Mouse (Mus musculus) MEL (cell line): ENCODE results near the gene Crlf3. TPM values are rescaled to one million over a fixed set of nuclear protein-coding genes. Genes with fewer than 3 reads are reported as not detected.

Experiments
- DNase-seq: peaks from one replicate; pipeline ENCODE4 v3.0.0; 2011; ENCODE audit warnings: low read depth, low spot score
- H3K27ac ChIP-seq: 2 replicates; pipeline ENCODE4 v1.5.1; 2012; ENCODE audit warnings: low read depth, mild to moderate bottlenecking, control low read depth, low read length, moderate library complexity; ENCODE audit not compliant: control insufficient read depth
- H3K27me3 ChIP-seq, 2 experiments: fragments of 150-350 bp in 1 of 2; sonication (generic) in 1 of 2; 2 replicates each; pipeline ENCODE4 v1.6.1; 2012; ENCODE audit warnings: low read length in 2 of 2, mild to moderate bottlenecking in 2 of 2, improper control_type of control experiment in 1 of 2, moderate library complexity in 1 of 2; ENCODE audit not compliant: insufficient read depth in 2 of 2, control insufficient read depth in 1 of 2
- H3K36me3 ChIP-seq, 2 experiments: 2 replicates each; pipeline ENCODE4 v1.6.1; 2012 to 2014; ENCODE audit warnings: low read length in 2 of 2, improper control_type of control experiment in 1 of 2, inconsistent platforms in 1 of 2, mild to moderate bottlenecking in 1 of 2; ENCODE audit not compliant: insufficient read depth in 2 of 2, control insufficient read depth in 1 of 2
- H3K4me1 ChIP-seq, 2 experiments: fragments of 150-350 bp in 1 of 2; sonication (generic) in 1 of 2; 2 replicates each; pipeline ENCODE4 v1.6.1; 2012; ENCODE audit warnings: low read length in 2 of 2, improper control_type of control experiment in 1 of 2, mild to moderate bottlenecking in 1 of 2; ENCODE audit not compliant: insufficient read depth in 2 of 2, control insufficient read depth in 1 of 2
- H3K4me3 ChIP-seq, 2 experiments: fragments of 150-350 bp in 1 of 2; sonication (generic) in 1 of 2; 2 replicates each; pipeline ENCODE4 v1.5.1; 2012; ENCODE audit warnings: low read depth in 2 of 2, low read length in 2 of 2, mild to moderate bottlenecking in 2 of 2, moderate library complexity in 2 of 2, control low read depth in 1 of 2, improper control_type of control experiment in 1 of 2; ENCODE audit not compliant: control insufficient read depth in 1 of 2, insufficient read depth in 1 of 2
- H3K79me2 ChIP-seq: 2 replicates; pipeline ENCODE4 v1.6.1; 2012; ENCODE audit warnings: mild to moderate bottlenecking, low read length, moderate library complexity; ENCODE audit not compliant: control insufficient read depth, poor library complexity, insufficient read depth
- H3K9ac ChIP-seq: 2 replicates; pipeline ENCODE4 v1.6.1; 2012; ENCODE audit warnings: low read depth, mild to moderate bottlenecking, control low read depth, low read length, moderate library complexity; ENCODE audit not compliant: control insufficient read depth, poor library complexity, severe bottlenecking
- H3K9me3 ChIP-seq: fragments of 150-350 bp; sonication (generic); replicated peaks from 2 replicates; pipeline ENCODE4 v1.6.1; 2012; ENCODE audit warnings: mild to moderate bottlenecking, low read length, improper control_type of control experiment, moderate library complexity; ENCODE audit not compliant: insufficient read depth
- BHLHE40 ChIP-seq: IDR thresholded peaks from 2 replicates; pipeline ENCODE4 v1.6.1; 2012; ENCODE audit warnings: low read depth, mild to moderate bottlenecking, inconsistent platforms, low read length, improper control_type of control experiment, borderline replicate concordance
- CHD2 ChIP-seq: IDR thresholded peaks from 2 replicates; pipeline ENCODE4 v1.6.1; 2011; ENCODE audit warnings: low read length, improper control_type of control experiment
- EP300 ChIP-seq, 2 experiments: IDR thresholded peaks; 2 replicates each; pipeline ENCODE4 v1.6.1; 2011; ENCODE audit warnings: improper control_type of control experiment in 2 of 2, low read length in 2 of 2, low read depth in 1 of 2, mild to moderate bottlenecking in 1 of 2
- ETS1 ChIP-seq: IDR thresholded peaks from 2 replicates; pipeline ENCODE4 v1.6.1; 2012; ENCODE audit warnings: low read depth, mild to moderate bottlenecking, inconsistent platforms, low read length, improper control_type of control experiment, moderate library complexity
- GABPA ChIP-seq: IDR thresholded peaks from 2 replicates; pipeline ENCODE4 v1.6.1; 2012; ENCODE audit warnings: low read depth, mild to moderate bottlenecking, inconsistent platforms, low read length, improper control_type of control experiment, moderate library complexity
- GATA1 ChIP-seq: IDR thresholded peaks from 2 replicates; pipeline ENCODE4 v1.6.1; 2011; ENCODE audit warnings: low read depth, low read length, improper control_type of control experiment
- JUND ChIP-seq: IDR thresholded peaks from 2 replicates; pipeline ENCODE4 v1.6.1; 2011; ENCODE audit warnings: low read depth, mild to moderate bottlenecking, improper control_type of control experiment, low read length
- KAT2A ChIP-seq: conservative IDR thresholded peaks from 2 replicates; pipeline ENCODE4 v1.6.1; 2012; ENCODE audit warnings: low read depth, low read length, improper control_type of control experiment, inconsistent platforms
- MAX ChIP-seq: IDR thresholded peaks from 2 replicates; pipeline ENCODE4 v1.6.1; 2011; ENCODE audit warnings: low read length, improper control_type of control experiment
- MXI1 ChIP-seq: IDR thresholded peaks from 2 replicates; pipeline ENCODE4 v1.6.1; 2011; ENCODE audit warnings: mild to moderate bottlenecking, low read depth, low read length, improper control_type of control experiment
- MYB ChIP-seq: IDR thresholded peaks from 2 replicates; pipeline ENCODE4 v1.6.1; 2011; ENCODE audit warnings: mild to moderate bottlenecking, low read depth, low read length, improper control_type of control experiment
- NRF1 ChIP-seq: IDR thresholded peaks from 2 replicates; pipeline ENCODE4 v1.6.1; 2014; ENCODE audit warnings: low read depth, mild to moderate bottlenecking, inconsistent platforms, low read length, improper control_type of control experiment, moderate library complexity; ENCODE audit not compliant: poor library complexity, insufficient read depth, severe bottlenecking
- RAD21 ChIP-seq: IDR thresholded peaks from 2 replicates; pipeline ENCODE4 v1.6.1; 2011; ENCODE audit warnings: mild to moderate bottlenecking, low read depth, low read length, improper control_type of control experiment
- RCOR1 ChIP-seq: IDR thresholded peaks from 2 replicates; pipeline ENCODE4 v1.6.1; 2012; ENCODE audit warnings: low read depth, mild to moderate bottlenecking, inconsistent platforms, low read length, improper control_type of control experiment
- SIN3A ChIP-seq: IDR thresholded peaks from 2 replicates; pipeline ENCODE4 v1.6.1; 2012; ENCODE audit warnings: low read length, improper control_type of control experiment, inconsistent platforms
- TAL1 ChIP-seq: IDR thresholded peaks from 2 replicates; pipeline ENCODE4 v1.6.1; 2012; ENCODE audit warnings: mild to moderate bottlenecking, inconsistent platforms, low read length, moderate library complexity, mixed read lengths
- TBP ChIP-seq: IDR thresholded peaks from 2 replicates; pipeline ENCODE4 v1.8.0; 2011; ENCODE audit warnings: low read depth, low read length, improper control_type of control experiment
- USF1 ChIP-seq: IDR thresholded peaks from 2 replicates; pipeline ENCODE4 v1.6.1; 2014; ENCODE audit warnings: low read depth, mild to moderate bottlenecking, inconsistent platforms, low read length, improper control_type of control experiment, moderate library complexity
- USF2 ChIP-seq, 2 experiments: IDR thresholded peaks; 2 replicates each; pipeline ENCODE4 v1.6.1; 2011 to 2012; ENCODE audit warnings: improper control_type of control experiment in 2 of 2, low read length in 2 of 2, borderline replicate concordance in 1 of 2, inconsistent platforms in 1 of 2, low read depth in 1 of 2, mild to moderate bottlenecking in 1 of 2; ENCODE audit not compliant: insufficient read depth in 1 of 2
- ZC3H11A ChIP-seq: IDR thresholded peaks from 2 replicates; pipeline ENCODE4 v1.6.1; 2012; ENCODE audit warnings: low read depth, mild to moderate bottlenecking, inconsistent platforms, low read length, improper control_type of control experiment
- ZKSCAN1 ChIP-seq: IDR thresholded peaks from 2 replicates; pipeline ENCODE4 v1.6.1; 2012; ENCODE audit warnings: low read depth, mild to moderate bottlenecking, inconsistent platforms, low read length, improper control_type of control experiment, moderate library complexity
- ZMIZ1 ChIP-seq: IDR thresholded peaks from 2 replicates; pipeline ENCODE4 v1.6.1; 2012; ENCODE audit warnings: low read depth, mild to moderate bottlenecking, inconsistent platforms, low read length, improper control_type of control experiment, moderate library complexity
- polyA plus RNA-seq, 2 experiments: library from polyadenylated mRNA; stranded (reverse) in 1 of 2; unstranded in 1 of 2; fragments of >175 nt in 1 of 2; fragments of >200 nt in 1 of 2; gene quantifications; 2 replicates each; pipeline versions ENCODE4 v1.2.1 to v1.2.4; 2012; ENCODE audit warnings: low replicate concordance in 2 of 2, low read depth in 1 of 2; ENCODE audit not compliant: insufficient read length in 2 of 2, insufficient read depth in 1 of 2, missing spikeins in 1 of 2
- total RNA-seq: library from RNA; depleted of rRNA; stranded (reverse); fragments of 300-350 nt; gene quantifications from 2 replicates; pipeline ENCODE4 v1.2.3, GENCODE M21; 2012

Gene Crlf3
- total and polyA plus RNA-seq, 3 experiments = 71.7 to 107 TPM; not detected in 1

DNA sequence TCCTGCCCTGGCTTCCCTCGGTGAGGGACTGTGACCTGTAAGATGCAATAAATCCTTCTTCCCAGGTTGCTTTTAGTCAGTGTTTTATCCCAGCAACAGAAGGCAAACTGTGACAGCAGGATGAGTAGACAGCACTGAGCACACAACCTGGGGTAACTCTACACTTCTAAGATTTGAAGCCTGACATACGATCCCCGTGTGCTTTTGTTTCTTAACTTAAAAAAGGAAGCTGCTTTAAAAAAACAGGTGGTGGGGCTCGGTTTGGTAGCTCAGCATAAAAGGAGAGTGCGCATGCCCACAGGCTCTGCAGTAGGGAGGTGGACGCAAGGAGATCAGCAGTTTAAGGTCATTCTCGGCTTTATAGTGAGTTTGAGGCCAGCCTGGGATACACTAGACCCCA is 28.3 kb downstream of the Crlf3 start:
- Histone ChIP-seq H3K4me1 (no peaks in the 10 kb centered on the region), H3K36me3 (peaks cover 0 to 36% of the 10 kb centered on the region in 2 experiments; a peak in 2 of 4 replicates), H3K79me2 (no peaks in the 10 kb centered on the region), H3K27me3 (no peaks in the 10 kb centered on the region), H3K9me3 (no peaks in the 10 kb centered on the region)
- TF ChIP-seq USF1 = no peak
- no peak for TF ChIP-seq RCOR1
- no peak for TF ChIP-seq MAX
- TF ChIP-seq JUND = no peak
- TF ChIP-seq BHLHE40 = no peak
- TF ChIP-seq CHD2 = no peak
- TF ChIP-seq, all 39 proteins: peak for 0
- H3K9ac ChIP-seq = no peak overlapping the region
- no peak for DNase-seq
- H3K27ac ChIP-seq = no peak overlapping the region
- no peak overlapping the region for H3K4me3 ChIP-seq

DNA sequence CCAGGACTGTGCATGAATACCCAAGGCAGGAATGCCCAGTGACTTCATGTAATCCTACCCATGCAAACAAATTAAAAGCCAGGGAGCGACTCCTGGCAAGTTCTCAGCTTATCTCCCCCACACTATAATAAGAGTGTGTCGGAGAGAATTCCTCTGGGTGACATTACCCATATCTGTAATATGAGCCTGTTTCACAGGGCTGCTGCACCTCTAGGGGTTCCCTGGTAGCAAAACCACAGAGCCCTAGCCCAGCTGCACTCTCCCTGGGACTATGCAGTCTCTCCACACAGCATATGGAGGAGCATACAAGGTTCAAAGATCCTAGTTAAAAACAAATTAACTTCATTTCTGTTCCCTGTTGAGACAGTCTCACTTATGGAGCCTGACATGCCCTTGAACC is 30.7 kb downstream of the Crlf3 start:
- no peaks in the 10 kb centered on the region for H3K9me3 ChIP-seq
- H3K4me3 ChIP-seq = no peak overlapping the region
- H3K27me3 ChIP-seq = no peaks in the 10 kb centered on the region
- H3K4me1 ChIP-seq = no peaks in the 10 kb centered on the region
- no peak overlapping the region for H3K27ac ChIP-seq
- TF ChIP-seq GATA1 (no peak), ZC3H11A (no peak), BHLHE40 (no peak), EP300 (IDR thresholded peaks at IDR 0.05; ENCODE audit: low read depth in 1 of 2, low read length in 2 of 2) (no peak), ETS1 (no peak), MAX (no peak)
- no peak overlapping the region for H3K9ac ChIP-seq
- H3K36me3 ChIP-seq = peaks cover 0 to 29% of the 10 kb centered on the region in 2 experiments; a peak in 2 of 4 replicates
- no peaks in the 10 kb centered on the region for H3K79me2 ChIP-seq
- no peak for DNase-seq

DNA sequence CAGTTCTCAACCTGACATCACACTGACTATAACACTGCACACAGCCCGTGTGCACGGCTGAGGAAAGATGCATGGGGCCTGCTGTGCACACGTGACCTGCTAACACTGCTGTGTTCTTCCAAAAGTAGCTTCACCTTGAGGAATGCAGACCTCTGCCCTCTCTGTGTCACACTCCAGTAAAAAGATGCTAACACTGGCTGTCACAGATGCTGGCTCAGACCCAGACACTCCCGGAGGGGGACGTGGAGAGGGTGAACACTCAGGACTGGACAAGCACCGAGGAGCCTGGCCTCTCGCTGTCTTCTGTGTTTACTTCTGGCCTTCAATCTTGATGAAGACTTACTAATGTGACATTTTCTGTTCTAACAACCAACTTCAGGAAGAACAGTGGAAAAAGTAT is 33.9 kb downstream of the Crlf3 start:
- Histone ChIP-seq H3K4me1 (no peaks in the 10 kb centered on the region), H3K4me3 (no peak overlapping the region), H3K27me3 (no peaks in the 10 kb centered on the region), H3K9me3 (no peaks in the 10 kb centered on the region), H3K9ac (no peak overlapping the region), H3K27ac (no peak overlapping the region), H3K79me2 (no peaks in the 10 kb centered on the region), H3K36me3 (peaks cover 0 to 20% of the 10 kb centered on the region in 2 experiments; a peak in 2 of 4 replicates)
- DNase-seq = no peak
- TF ChIP-seq USF2 (IDR thresholded peaks at IDR 0.05; ENCODE audit: borderline replicate concordance in 1 of 2, insufficient read depth in 1 of 2, low read depth in 1 of 2, low read length in 2 of 2) (no peak), KAT2A (no peak), GABPA (no peak), MXI1 (no peak), NRF1 (no peak), ZMIZ1 (no peak), TAL1 (no peak), JUND (no peak), RAD21 (no peak), MYB (no peak), ZKSCAN1 (no peak), TBP (no peak), ETS1 (no peak), SIN3A (no peak)
- TF ChIP-seq, all 39 proteins: peak for 0
